Mouse (Mus musculus): ENCODE measurements around the gene Mettl18. TPM values are rescaled to one million over a fixed set of nuclear protein-coding genes. Genes with fewer than 3 reads are reported as not detected.

The Mettl18 gene
- total RNA-seq (2021) (1 to 10 TPM; 3.7 to 4.3 TPM), polyA plus RNA-seq (2012; rRNA removed) (1.1 and 1.6 TPM in 2 replicates)
- long read RNA-seq, partial matches to known transcripts, result 0 of 3 reads
- long read RNA-seq, other reads (novel, unspliced or antisense), result 1 of 3 reads

GRCm38 (mm10) chr1:163994721-163995608, at the start of gene Mettl18, which contains the start of gene BC055324:
TSS of gene Mettl18 (plus strand) at chr1:163994889.
TSS of gene BC055324 (minus strand) at chr1:163994796.
- H3K4me1 ChIP-seq (ENCODE audit: control insufficient read depth, insufficient read depth, low read length), result no peaks in the 10 kb centered on the region
- H3K36me3 ChIP-seq (ENCODE audit: control insufficient read depth, insufficient read depth, low read length), result no peaks in the 10 kb centered on the region
- peak within 1 kb of the TSS; percentile 89 for H3K9ac ChIP-seq (ENCODE audit: low read depth, low read length)
- peak; percentile 90 to 92 for DNase-seq
- no peaks in the 10 kb centered on the region for H3K79me2 ChIP-seq (replicated peaks; ENCODE audit: control insufficient read depth, insufficient read depth, low read length)
- peak within 1 kb of the TSS; percentile 83 for H3K27ac ChIP-seq
- H3K4me3 ChIP-seq, result peak within 1 kb of the TSS; percentile 67
- TF ChIP-seq CTCF (IDR thresholded peaks at IDR 0.05) (peak; percentile 59), POLR2A (IDR thresholded peaks at IDR 0.05; ENCODE audit: insufficient read depth, low read depth, low read length) (peak; percentile 68), EP300 (IDR thresholded peaks at IDR 0.05; ENCODE audit: insufficient read depth, low read depth, low read length) (peak; percentile 49)
- intact Hi-C loops (cut with DNase I), result loop anchor here (2.0 to 10.0 kb wide), 3 partner anchors 64 to 312 kb away; partner anchors contain the start of gene Blzf1
- H3K27me3 ChIP-seq (ENCODE audit: control insufficient read depth, insufficient read depth, low read length), result no peaks in the 10 kb centered on the region
- 2% methylated on average over 43 of the region's 43 CpGs for WGBS

- Histone ChIP-seq H3K79me2 (replicated peaks; ENCODE audit: control insufficient read depth, insufficient read depth, low read length) (no peaks in the 10 kb centered on the region), H3K27me3 (ENCODE audit: control insufficient read depth, insufficient read depth, low read length) (no peaks in the 10 kb centered on the region), H3K27ac (no peak overlapping the region), H3K4me1 (ENCODE audit: control insufficient read depth, insufficient read depth, low read length) (no peaks in the 10 kb centered on the region), H3K9ac (ENCODE audit: low read depth, low read length) (no peak overlapping the region), H3K4me3 (no peak overlapping the region), H3K36me3 (ENCODE audit: control insufficient read depth, insufficient read depth, low read length) (peaks cover 2% of the 10 kb centered on the region)
- WGBS, result 79% methylated on average over 2 of the region's 2 CpGs
- intact Hi-C loops (cut with DNase I), result no loop called here
- DNase-seq, result no peak
- TF ChIP-seq POLR2A (IDR thresholded peaks at IDR 0.05; ENCODE audit: insufficient read depth, low read depth, low read length), result no peak
- TF ChIP-seq EP300 (IDR thresholded peaks at IDR 0.05; ENCODE audit: insufficient read depth, low read depth, low read length), result no peak
- TF ChIP-seq CTCF (IDR thresholded peaks at IDR 0.05), result no peak
These were observed 41.3 kb upstream of the Mettl18 start for GRCm38 (mm10) chr1:163953396-163953795.

- H3K27me3 ChIP-seq (ENCODE audit: control insufficient read depth, insufficient read depth, low read length), result no peaks in the 10 kb centered on the region
- no peaks in the 10 kb centered on the region for H3K4me1 ChIP-seq (ENCODE audit: control insufficient read depth, insufficient read depth, low read length)
- intact Hi-C loops (cut with DNase I), result no loop called here
- WGBS, result 80% methylated on average over 3 of the region's 3 CpGs
- H3K27ac ChIP-seq, result no peak overlapping the region
- peaks cover 2% of the 10 kb centered on the region for H3K36me3 ChIP-seq (ENCODE audit: control insufficient read depth, insufficient read depth, low read length)
- H3K79me2 ChIP-seq (replicated peaks; ENCODE audit: control insufficient read depth, insufficient read depth, low read length), result no peaks in the 10 kb centered on the region
- H3K4me3 ChIP-seq, result no peak overlapping the region
- no peak for TF ChIP-seq EP300 (IDR thresholded peaks at IDR 0.05; ENCODE audit: insufficient read depth, low read depth, low read length)
- TF ChIP-seq CTCF (IDR thresholded peaks at IDR 0.05), result no peak
- no peak for TF ChIP-seq POLR2A (IDR thresholded peaks at IDR 0.05; ENCODE audit: insufficient read depth, low read depth, low read length)
- no peak for DNase-seq
- H3K9ac ChIP-seq (ENCODE audit: low read depth, low read length), result no peak overlapping the region
These were observed 36.7 kb upstream of the Mettl18 start for GRCm38 (mm10) chr1:163958036-163958435.

DNA sequence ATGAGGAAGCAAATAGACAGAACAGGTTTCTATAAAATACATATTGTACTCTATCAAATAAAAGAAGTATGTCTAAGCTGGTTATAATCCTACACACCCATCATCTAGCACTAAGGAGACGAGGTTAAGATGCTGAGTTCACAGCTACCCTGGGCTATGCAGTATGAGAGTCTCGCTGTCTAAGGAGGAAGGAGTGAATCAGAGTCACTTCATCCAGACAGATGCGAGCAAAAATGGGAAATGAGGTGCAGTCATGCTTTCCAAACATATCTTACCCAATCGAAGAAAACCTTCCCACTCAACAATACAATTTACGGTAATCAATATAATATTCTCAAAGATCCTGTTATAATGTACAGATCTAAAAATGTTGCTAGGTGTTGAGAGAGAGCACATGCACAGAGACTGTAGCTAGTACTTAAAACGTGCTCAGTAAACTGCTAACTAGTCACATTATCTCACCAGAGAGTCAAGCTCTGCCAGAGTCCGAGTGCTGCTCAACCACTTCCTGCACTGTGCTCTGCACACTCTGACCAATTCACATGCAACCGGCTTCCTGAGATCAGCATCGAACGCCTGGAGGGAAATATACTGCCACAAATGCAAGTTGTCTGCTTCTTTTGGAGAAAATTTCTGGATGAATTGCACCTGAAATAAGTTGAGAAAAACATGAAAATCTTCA, 30.5 kb upstream of the Mettl18 start:
- H3K36me3 ChIP-seq (ENCODE audit: control insufficient read depth, insufficient read depth, low read length), result no peaks in the 10 kb centered on the region
- H3K27me3 ChIP-seq (ENCODE audit: control insufficient read depth, insufficient read depth, low read length), result no peaks in the 10 kb centered on the region
- WGBS, result 80% methylated on average over 10 of the region's 10 CpGs
- no peak overlapping the region for H3K4me3 ChIP-seq
- no peak for DNase-seq
- TF ChIP-seq POLR2A (IDR thresholded peaks at IDR 0.05; ENCODE audit: insufficient read depth, low read depth, low read length), result no peak
- TF ChIP-seq CTCF (IDR thresholded peaks at IDR 0.05), result no peak
- no peak for TF ChIP-seq EP300 (IDR thresholded peaks at IDR 0.05; ENCODE audit: insufficient read depth, low read depth, low read length)
- H3K4me1 ChIP-seq (ENCODE audit: control insufficient read depth, insufficient read depth, low read length), result no peaks in the 10 kb centered on the region
- no peak overlapping the region for H3K9ac ChIP-seq (ENCODE audit: low read depth, low read length)
- intact Hi-C loops (cut with DNase I), result no loop called here
- no peak overlapping the region for H3K27ac ChIP-seq
- H3K79me2 ChIP-seq (replicated peaks; ENCODE audit: control insufficient read depth, insufficient read depth, low read length), result no peaks in the 10 kb centered on the region

- DNase-seq, result no peak
- 78% methylated on average over 1 of the region's 1 CpGs for WGBS
- H3K4me3 ChIP-seq, result no peak overlapping the region
- no peaks in the 10 kb centered on the region for H3K79me2 ChIP-seq (replicated peaks; ENCODE audit: control insufficient read depth, insufficient read depth, low read length)
- no peaks in the 10 kb centered on the region for H3K36me3 ChIP-seq (ENCODE audit: control insufficient read depth, insufficient read depth, low read length)
- no peak overlapping the region for H3K9ac ChIP-seq (ENCODE audit: low read depth, low read length)
- no peaks in the 10 kb centered on the region for H3K27me3 ChIP-seq (ENCODE audit: control insufficient read depth, insufficient read depth, low read length)
- TF ChIP-seq POLR2A (IDR thresholded peaks at IDR 0.05; ENCODE audit: insufficient read depth, low read depth, low read length) (no peak), CTCF (IDR thresholded peaks at IDR 0.05) (no peak), EP300 (IDR thresholded peaks at IDR 0.05; ENCODE audit: insufficient read depth, low read depth, low read length) (no peak)
- H3K27ac ChIP-seq, result no peak overlapping the region
- intact Hi-C loops (cut with DNase I), result no loop called here
- H3K4me1 ChIP-seq (ENCODE audit: control insufficient read depth, insufficient read depth, low read length), result no peaks in the 10 kb centered on the region
These were observed 20.2 kb upstream of the Mettl18 start for GRCm38 (mm10) chr1:163974471-163974870.

Measured in heart, adult 2 months (tissue).